Mouse (Mus musculus) stomach, embryonic 14.5 days (tissue): ENCODE data around the gene Abhd11. TPM values are rescaled to one million over a fixed set of nuclear protein-coding genes. Genes with fewer than 3 reads are reported as not detected.

Experiments
- ATAC-seq: fragments of 200-750 bp; cut with Nextera tagmentation; 2 replicates; pipeline ENCODE4 v1.8.0; 2017; ENCODE audit warnings: low read depth, moderate TSS enrichment; ENCODE audit not compliant: insufficient number of reproducible peaks, insufficient read depth, low FRiP score
- H3K27ac ChIP-seq: fragments of 300-500 bp; sonication (generic); 2 replicates; pipeline ENCODE4 v1.5.1; 2014; ENCODE audit warnings: mild to moderate bottlenecking, low read length, moderate library complexity, mixed read lengths
- H3K27me3 ChIP-seq: fragments of 300-500 bp; sonication (generic); 2 replicates; pipeline ENCODE4 v1.6.1; 2014; ENCODE audit warnings: low read length, control low read depth, mixed read lengths; ENCODE audit not compliant: control insufficient read depth, insufficient read depth
- H3K36me3 ChIP-seq: fragments of 300-500 bp; sonication (generic); 2 replicates; pipeline ENCODE4 v1.6.1; 2014; ENCODE audit warnings: mild to moderate bottlenecking, control low read depth, low read length, moderate library complexity, mixed read lengths; ENCODE audit not compliant: control insufficient read depth, insufficient read depth
- H3K4me1 ChIP-seq: fragments of 300-500 bp; sonication (generic); 2 replicates; pipeline ENCODE4 v1.6.1; 2014; ENCODE audit warnings: low read length, control low read depth, mixed read lengths; ENCODE audit not compliant: control insufficient read depth, insufficient read depth
- H3K4me2 ChIP-seq: fragments of 300-500 bp; sonication (generic); replicated peaks from 2 replicates; pipeline ENCODE4 v1.6.1; 2014; ENCODE audit warnings: low read depth, low read length, control low read depth
- H3K4me3 ChIP-seq: fragments of 300-500 bp; sonication (generic); 2 replicates; pipeline ENCODE4 v1.5.1; 2014; ENCODE audit warnings: low read depth, low read length, control low read depth
- H3K9ac ChIP-seq: fragments of 300-500 bp; sonication (generic); replicated peaks from 2 replicates; pipeline ENCODE4 v1.6.1; 2014; ENCODE audit warnings: low read depth, mild to moderate bottlenecking, control low read depth, low read length, moderate library complexity, mixed read lengths
- H3K9me3 ChIP-seq: fragments of 300-500 bp; sonication (generic); 2 replicates; pipeline ENCODE4 v1.6.1; 2016; ENCODE audit warnings: low read depth, low read length, control low read depth; ENCODE audit not compliant: control insufficient read depth
- WGBS: fragments of 180-500 bp; shearing (Covaris S2); extraction: QIAGEN DNeasy Blood & Tissue Kit; methylation state at CpG from one replicate; pipeline ENCODE4 v1.1.7; 2014; 5-methylcytosine and 5-hydroxymethylcytosine counted together
- polyA plus RNA-seq: library from polyadenylated mRNA; unstranded; fragments of >200 nt; fragmentation: Nextera tagmentation; extraction: Ambion mirVana; gene quantifications from 2 replicates; pipeline ENCODE4 v1.2.1, GENCODE M21; 2014

The Abhd11 gene
- polyA plus RNA-seq, 1 experiment from 2014 or later = 73.3 TPM

GRCm38 (mm10) chr5:134992566-134992965 is 16.4 kb upstream of the Abhd11 start:
- WGBS = 84% methylated on average over 5 of the region's 5 CpGs

GRCm38 (mm10) chr5:134998359-134998758 is 10.6 kb upstream of the Abhd11 start:
- Histone ChIP-seq H3K4me2 (no peak overlapping the region), H3K36me3 (no peaks in the 10 kb centered on the region), H3K27me3 (no peaks in the 10 kb centered on the region), H3K9me3 (no peaks in the 10 kb centered on the region), H3K9ac (no peak overlapping the region), H3K4me3 (no peak overlapping the region), H3K4me1 (peaks cover 4% of the 10 kb centered on the region; the same call in 1 of the 2 replicates), H3K27ac (no peak overlapping the region)
- 56% methylated on average over 6 of the region's 6 CpGs for WGBS
- no peak for ATAC-seq

More at GRCm38 (mm10) chr5:134992566-134992965, 16.4 kb upstream of the Abhd11 start:
- Histone ChIP-seq H3K27ac (no peak overlapping the region; the same call in 1 of the 2 replicates), H3K4me2 (no peak overlapping the region), H3K9ac (no peak overlapping the region), H3K36me3 (no peaks in the 10 kb centered on the region), H3K27me3 (peaks cover 4% of the 10 kb centered on the region), H3K4me3 (no peak overlapping the region), H3K9me3 (no peaks in the 10 kb centered on the region), H3K4me1 (no peaks in the 10 kb centered on the region)
- no peak for ATAC-seq

GRCm38 (mm10) chr5:134999797-135000196 is 9.2 kb upstream of the Abhd11 start:
- no peak for ATAC-seq
- Histone ChIP-seq H3K9me3 (no peaks in the 10 kb centered on the region), H3K4me2 (no peak overlapping the region), H3K4me3 (no peak overlapping the region), H3K4me1 (peaks cover 4% of the 10 kb centered on the region; the same call in 1 of the 2 replicates), H3K27ac (no peak overlapping the region), H3K9ac (no peak overlapping the region), H3K27me3 (no peaks in the 10 kb centered on the region), H3K36me3 (no peaks in the 10 kb centered on the region)
- 94% methylated on average over 4 of the region's 4 CpGs for WGBS

- Histone ChIP-seq H3K36me3 (no peaks in the 10 kb centered on the region), H3K27me3 (no peaks in the 10 kb centered on the region), H3K27ac (peak overlapping the region; percentile 77), H3K9me3 (no peaks in the 10 kb centered on the region), H3K4me1 (peaks cover 4% of the 10 kb centered on the region; the same call in 1 of the 2 replicates), H3K4me2 (peak overlapping the region; percentile 23), H3K9ac (no peak overlapping the region), H3K4me3 (no peak overlapping the region)
- no peak for ATAC-seq
- 55% methylated on average over 16 of the region's 16 CpGs for WGBS
Measured at GRCm38 (mm10) chr5:135000751-135001150, 8.2 kb upstream of the Abhd11 start.

GRCm38 (mm10) chr5:135001309-135001708 is 7.6 kb upstream of the Abhd11 start:
- Histone ChIP-seq H3K9me3 (no peaks in the 10 kb centered on the region), H3K27me3 (no peaks in the 10 kb centered on the region), H3K27ac (peak overlapping the region; percentile 79), H3K4me2 (peak overlapping the region; percentile 23), H3K4me3 (no peak overlapping the region), H3K36me3 (no peaks in the 10 kb centered on the region), H3K4me1 (peaks cover 4% of the 10 kb centered on the region; the same call in 1 of the 2 replicates), H3K9ac (no peak overlapping the region)
- WGBS = 1% methylated on average over 14 of the region's 14 CpGs
- ATAC-seq = peak; percentile 94

- Histone ChIP-seq H3K27me3 (no peaks in the 10 kb centered on the region), H3K36me3 (no peaks in the 10 kb centered on the region), H3K4me1 (peaks cover 4% of the 10 kb centered on the region; the same call in 1 of the 2 replicates), H3K27ac (peak overlapping the region; percentile 79), H3K4me3 (no peak overlapping the region), H3K4me2 (no peak overlapping the region), H3K9me3 (no peaks in the 10 kb centered on the region), H3K9ac (no peak overlapping the region)
- ATAC-seq = peak; percentile 47; the same call in 1 of the 2 replicates
- 52% methylated on average over 5 of the region's 5 CpGs for WGBS
Measured at GRCm38 (mm10) chr5:135002151-135002550, 6.8 kb upstream of the Abhd11 start.

- Histone ChIP-seq H3K4me1 (peaks cover 32% of the 10 kb centered on the region), H3K4me3 (peak overlapping the region; percentile 48), H3K4me2 (peak overlapping the region; percentile 56), H3K27ac (peak overlapping the region; percentile 93), H3K36me3 (peaks cover 6% of the 10 kb centered on the region; the same call in 1 of the 2 replicates), H3K9me3 (no peaks in the 10 kb centered on the region), H3K27me3 (no peaks in the 10 kb centered on the region), H3K9ac (peak overlapping the region; percentile 51)
- no peak for ATAC-seq
- 34% methylated on average over 16 of the region's 16 CpGs for WGBS
Measured at GRCm38 (mm10) chr5:135007802-135008571, 965 bp upstream of the Abhd11 start.

- no peaks in the 10 kb centered on the region for H3K9me3 ChIP-seq
- peak; percentile 69 for ATAC-seq
- H3K27me3 ChIP-seq = no peaks in the 10 kb centered on the region
- peaks cover 34% of the 10 kb centered on the region for H3K4me1 ChIP-seq
- peak overlapping the region; percentile 48 for H3K4me3 ChIP-seq
- peak overlapping the region; percentile 37; the same call in 1 of the 2 replicates for H3K9ac ChIP-seq
- peaks cover 6% of the 10 kb centered on the region; the same call in 1 of the 2 replicates for H3K36me3 ChIP-seq
- H3K4me2 ChIP-seq = peak overlapping the region; percentile 58
- under 1% methylated on average over 37 of the region's 37 CpGs for WGBS
- peak overlapping the region; percentile 98 for H3K27ac ChIP-seq
Measured at GRCm38 (mm10) chr5:135009590-135010319, 803 bp downstream of the Abhd11 start.
